Mouse (Mus musculus) brain, embryonic 14.5 days (tissue): ENCODE measurements around the gene Brk1. TPM values are rescaled to one million over a fixed set of nuclear protein-coding genes. Genes with fewer than 3 reads are reported as not detected.
A peak's percentile ranks its signal among the peaks of the same experiment; 100 is the strongest.

ENCODE experiments used
- DNase-seq: peaks from one replicate; pipeline ENCODE4 v3.0.0-alpha.2; 2011; ENCODE audit warnings: low read depth
- CTCF ChIP-seq: fragments of 200-500 bp; IDR thresholded peaks from 2 replicates; pipeline ENCODE4 v1.5.1; 2012; ENCODE audit warnings: inconsistent platforms, mild to moderate bottlenecking, moderate library complexity, borderline replicate concordance; ENCODE audit not compliant: insufficient read depth, insufficient read length; ENCODE audit errors: extremely low read depth
- POLR2A ChIP-seq: fragments of 200-500 bp; IDR thresholded peaks from 2 replicates; pipeline ENCODE4 v1.6.1; 2012; ENCODE audit warnings: mild to moderate bottlenecking, inconsistent platforms, borderline replicate concordance; ENCODE audit not compliant: poor library complexity, insufficient read depth, insufficient read length, severe bottlenecking; ENCODE audit errors: extremely low read depth
- polyA plus RNA-seq: library from polyadenylated mRNA; depleted of rRNA; stranded (reverse); fragments of >200 nt; gene quantifications from 2 replicates; pipeline ENCODE4 v1.2.3, GENCODE M21; 2012; rRNA removed

Brk1 gene
- 206 and 247 TPM in 2 replicates for polyA plus RNA-seq

- peak; percentile 96 for DNase-seq
Measured at GRCm38 (mm10) chr6:113604432-113605223, at the start of gene Brk1. TSS of gene Brk1 (plus strand) at chr6:113604772.

GRCm38 (mm10) chr6:113559736-113560135 is 44.8 kb upstream of the Brk1 start:
- peak; percentile 13 for DNase-seq
- no peak for TF ChIP-seq POLR2A
- TF ChIP-seq CTCF = no peak

More at GRCm38 (mm10) chr6:113604432-113605223, at the start of gene Brk1:
- TF ChIP-seq CTCF (peak; percentile 51; the same call in 1 of the 2 replicates), POLR2A (peak; percentile 52; the same call in 1 of the 2 replicates)

DNA sequence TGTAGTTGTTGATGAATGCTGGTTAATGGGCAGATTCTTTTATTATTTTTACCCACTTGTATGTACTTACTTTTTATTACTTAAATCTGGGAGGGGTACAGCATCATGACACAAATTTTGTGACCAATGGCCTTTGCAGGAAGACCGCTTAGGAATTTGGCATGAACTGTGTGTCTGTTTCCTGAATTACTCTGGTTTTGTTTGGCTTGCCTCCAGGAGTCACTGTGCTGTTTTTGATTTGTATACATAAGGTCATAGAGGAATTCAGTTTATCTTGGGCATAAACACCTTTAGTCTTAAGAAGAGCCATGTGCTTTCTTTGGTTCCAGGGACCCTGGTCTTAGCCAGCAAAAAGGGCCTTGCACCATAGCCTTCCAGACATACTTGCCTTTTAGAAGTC is 40.0 kb upstream of the Brk1 start:
- DNase-seq = peak; percentile 1
- TF ChIP-seq POLR2A (no peak), CTCF (no peak)

DNA sequence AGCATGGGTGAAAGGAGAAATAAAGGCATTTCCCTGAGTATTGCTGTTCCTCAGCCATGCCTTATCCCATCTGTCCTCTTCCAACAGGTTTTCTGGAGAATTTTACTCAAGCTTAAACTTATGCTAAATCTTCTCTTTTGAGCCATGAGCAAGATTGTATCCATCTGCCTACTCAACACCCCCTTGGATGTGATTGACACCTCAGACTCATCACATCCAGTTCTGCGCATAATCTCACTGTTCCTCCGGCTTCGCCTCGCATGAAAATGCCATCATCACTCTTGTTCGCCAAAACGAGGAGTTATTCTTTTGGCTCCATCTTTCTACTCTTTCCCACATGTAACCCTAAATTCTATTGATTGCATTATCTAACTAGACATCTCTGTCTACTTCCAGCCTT is 28.5 kb upstream of the Brk1 start:
- no peak for DNase-seq
- TF ChIP-seq CTCF (no peak), POLR2A (no peak)

DNA sequence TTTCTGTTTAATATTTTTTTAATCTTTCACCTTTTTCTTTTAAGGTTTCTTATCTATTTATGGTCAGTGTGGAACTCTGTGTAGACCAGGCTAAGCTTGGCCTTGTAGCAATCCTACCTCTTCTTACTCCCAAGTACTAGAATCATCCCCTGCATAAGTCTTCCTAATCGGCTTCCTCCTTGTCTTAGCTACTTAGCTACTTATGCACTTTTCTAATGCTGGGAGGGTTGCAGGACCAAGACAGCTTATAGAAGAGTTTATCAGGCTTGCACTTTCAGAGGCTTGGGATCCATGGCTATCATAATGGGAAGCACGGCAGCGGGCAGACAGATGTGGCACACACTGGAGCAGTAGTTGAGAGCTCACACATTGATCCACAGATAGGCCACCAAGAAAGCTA is 25.3 kb upstream of the Brk1 start:
- TF ChIP-seq CTCF (no peak), POLR2A (no peak)

GRCm38 (mm10) chr6:113583023-113583422 is 21.5 kb upstream of the Brk1 start:
- no peak for DNase-seq
- TF ChIP-seq POLR2A (no peak), CTCF (no peak)

More for the DNA sequence above, 25.3 kb upstream of the Brk1 start:
- DNase-seq = no peak

GRCm38 (mm10) chr6:113585065-113585464 is 19.5 kb upstream of the Brk1 start:
- no peak for TF ChIP-seq CTCF
- TF ChIP-seq POLR2A = no peak
- DNase-seq = no peak

GRCm38 (mm10) chr6:113586466-113587183 is 17.9 kb upstream of the Brk1 start:
- DNase-seq = peak; percentile 51
- no peak for TF ChIP-seq CTCF
- no peak for TF ChIP-seq POLR2A

GRCm38 (mm10) chr6:113592637-113593036 is 11.9 kb upstream of the Brk1 start:
- TF ChIP-seq CTCF = no peak
- no peak for TF ChIP-seq POLR2A
- no peak for DNase-seq

DNA sequence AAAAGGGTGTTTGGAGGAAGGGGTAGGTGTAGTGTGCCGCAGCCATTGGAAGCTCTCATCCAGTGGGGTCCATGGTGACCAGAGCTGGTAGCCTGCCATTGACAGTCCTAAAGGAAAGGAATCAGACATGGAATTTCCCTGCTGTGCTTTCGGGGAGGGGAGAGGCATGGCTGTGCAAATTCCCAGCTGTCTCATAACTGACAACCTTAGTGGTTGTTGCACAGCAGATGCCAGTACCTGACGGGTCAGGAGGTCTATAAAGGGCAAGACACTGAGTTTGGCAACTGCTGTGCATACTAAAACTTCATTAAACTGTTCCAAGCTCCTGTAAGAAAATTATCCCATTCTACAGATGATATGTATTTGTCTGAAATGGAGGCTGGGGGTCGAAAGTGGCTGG is 6.6 kb upstream of the Brk1 start:
- no peak for DNase-seq
- TF ChIP-seq POLR2A (no peak), CTCF (no peak)

DNA sequence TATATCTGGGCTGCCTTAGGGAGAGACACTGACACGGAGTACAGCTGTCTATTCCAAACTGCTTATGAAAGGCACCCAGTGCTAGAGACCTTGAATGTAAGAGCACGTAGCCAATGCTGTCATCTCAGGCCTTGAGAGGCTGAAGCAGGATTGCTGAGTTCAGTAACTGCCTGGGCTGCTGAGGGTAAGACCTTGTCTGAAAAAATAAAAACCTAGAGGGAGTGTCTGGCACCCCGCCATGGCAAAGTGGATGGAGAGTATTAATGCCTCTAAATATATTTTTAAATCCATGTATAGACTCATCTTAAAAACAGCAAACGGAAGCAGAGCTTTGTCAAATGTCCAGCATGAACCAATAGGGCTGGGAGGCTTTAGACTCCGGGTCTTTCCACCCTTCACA is 4.7 kb upstream of the Brk1 start:
- TF ChIP-seq POLR2A (no peak), CTCF (no peak)
- DNase-seq = no peak
